Mouse (Mus musculus): Measurements from ENCODE around the gene Arhgap33.
"Not testable (repeated sequence)": the region's sequence is repeated elsewhere in the genome, so short reads cannot be mapped to it uniquely, and the experiment has no call there.

The Arhgap33 gene

DNA sequence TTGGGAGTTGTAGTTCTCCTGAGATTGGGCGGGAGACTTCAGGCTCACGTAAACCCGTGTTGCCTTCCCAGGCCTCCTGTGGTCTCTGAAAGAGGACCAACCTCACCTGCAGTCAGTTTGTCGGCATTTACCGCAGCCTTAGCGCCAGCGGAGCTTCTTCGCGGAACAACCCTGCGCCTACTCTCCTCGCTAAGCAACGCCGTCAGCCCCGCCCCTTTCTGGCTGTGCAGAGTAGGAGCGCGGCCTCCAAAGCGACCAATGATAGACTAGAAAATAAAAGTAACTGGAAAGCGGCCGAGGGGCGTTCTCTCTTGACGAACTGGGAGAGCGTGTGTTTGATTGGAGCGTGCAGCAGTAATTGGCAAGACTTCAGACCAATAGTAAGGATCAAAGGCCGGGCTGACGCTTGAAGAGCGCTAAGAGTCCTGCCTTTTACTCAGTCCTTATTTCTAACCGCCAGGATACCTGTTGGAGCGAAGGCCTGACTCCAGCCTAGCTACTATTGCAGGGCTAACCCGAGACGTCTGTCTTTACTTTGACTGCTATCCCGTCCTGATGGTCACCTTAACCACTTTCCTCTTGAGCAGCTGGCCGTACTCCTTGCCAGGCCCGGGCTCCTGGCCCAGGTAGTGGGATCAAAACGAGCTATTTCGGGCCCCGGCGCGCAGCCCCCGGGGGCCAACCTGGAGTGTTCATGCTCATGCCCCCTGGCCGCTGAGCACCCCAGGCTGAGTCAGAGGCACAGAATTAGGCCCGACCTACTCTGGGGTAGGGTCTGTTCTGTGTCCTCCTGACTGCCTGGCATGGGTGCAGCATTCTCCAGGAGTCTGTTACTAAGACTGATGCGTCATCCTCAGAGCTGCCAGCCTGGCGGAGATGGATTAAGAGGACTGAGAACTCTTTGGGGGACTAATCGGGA, 17.5 kb upstream of the Arhgap33 start, which contains the start of the genes Hspb6 and Proser3:
Gene Hspb6 (plus strand): TSS at position 77 of the 919 bp plus-strand sequence.
Gene Proser3 (minus strand): TSS at position 198 of the 919 bp plus-strand sequence.
- DNase-seq (ENCODE audit: low spot score), result peak; percentile 94

DNA sequence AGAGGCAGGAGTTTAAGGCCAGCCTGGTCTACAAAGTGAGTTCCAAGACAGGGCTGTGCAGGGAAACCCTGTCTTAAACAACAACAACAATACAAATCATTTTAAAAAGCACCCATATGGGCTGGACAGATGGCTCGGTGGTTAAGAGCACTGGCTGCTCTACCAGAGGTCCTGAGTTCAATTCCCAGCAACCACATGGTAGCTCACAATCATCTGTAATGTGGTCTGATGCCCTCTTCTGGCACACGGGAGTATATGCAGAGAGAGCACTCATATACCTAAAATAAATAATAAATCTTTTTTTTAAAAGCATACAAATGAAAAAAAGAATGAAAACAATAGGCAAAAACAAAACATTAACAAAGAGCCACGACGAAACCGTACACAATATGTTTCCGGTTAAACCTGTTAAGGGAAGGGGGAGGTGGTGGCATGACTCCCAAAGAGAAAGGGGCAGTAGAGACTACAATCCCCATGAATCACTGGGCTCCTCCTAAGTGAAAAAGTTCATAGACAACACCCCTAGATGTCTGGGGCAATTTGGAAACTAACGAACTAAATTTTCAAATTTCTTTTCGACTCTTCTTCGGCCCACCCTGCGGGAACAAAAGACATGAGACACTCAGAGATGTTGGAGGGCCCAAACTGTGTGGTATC, 16.7 kb upstream of the Arhgap33 start:
- DNase-seq (ENCODE audit: low spot score), result no peak

- DNase-seq (ENCODE audit: low spot score), result no peak
These were observed 15.7 kb upstream of the Arhgap33 start for GRCm38 (mm10) chr7:30550603-30551002.

- DNase-seq (ENCODE audit: low spot score), result no peak
These were observed 15.0 kb upstream of the Arhgap33 start for GRCm38 (mm10) chr7:30549880-30550279.

DNA sequence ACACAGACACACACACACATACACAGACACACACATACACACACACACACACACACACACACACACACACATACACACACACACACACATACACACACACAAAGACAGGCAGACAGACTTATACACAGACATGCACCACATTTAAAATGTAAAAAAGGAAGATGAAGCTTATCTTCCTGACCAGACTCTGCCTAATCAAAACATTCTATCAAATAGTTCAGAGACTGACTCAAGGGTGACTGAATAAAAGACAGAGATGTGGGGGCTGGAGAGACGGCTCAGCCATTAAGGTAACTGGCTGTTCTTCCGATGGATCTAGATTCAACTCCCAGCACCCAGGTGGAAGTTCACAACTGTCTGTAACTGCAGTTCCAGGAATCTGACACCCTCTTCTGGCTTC, 9.5 kb upstream of the Arhgap33 start:
- no peak for DNase-seq (ENCODE audit: low spot score)

- DNase-seq (ENCODE audit: low spot score), result no peak
These were observed 5.7 kb upstream of the Arhgap33 start for GRCm38 (mm10) chr7:30540572-30540971.

DNA sequence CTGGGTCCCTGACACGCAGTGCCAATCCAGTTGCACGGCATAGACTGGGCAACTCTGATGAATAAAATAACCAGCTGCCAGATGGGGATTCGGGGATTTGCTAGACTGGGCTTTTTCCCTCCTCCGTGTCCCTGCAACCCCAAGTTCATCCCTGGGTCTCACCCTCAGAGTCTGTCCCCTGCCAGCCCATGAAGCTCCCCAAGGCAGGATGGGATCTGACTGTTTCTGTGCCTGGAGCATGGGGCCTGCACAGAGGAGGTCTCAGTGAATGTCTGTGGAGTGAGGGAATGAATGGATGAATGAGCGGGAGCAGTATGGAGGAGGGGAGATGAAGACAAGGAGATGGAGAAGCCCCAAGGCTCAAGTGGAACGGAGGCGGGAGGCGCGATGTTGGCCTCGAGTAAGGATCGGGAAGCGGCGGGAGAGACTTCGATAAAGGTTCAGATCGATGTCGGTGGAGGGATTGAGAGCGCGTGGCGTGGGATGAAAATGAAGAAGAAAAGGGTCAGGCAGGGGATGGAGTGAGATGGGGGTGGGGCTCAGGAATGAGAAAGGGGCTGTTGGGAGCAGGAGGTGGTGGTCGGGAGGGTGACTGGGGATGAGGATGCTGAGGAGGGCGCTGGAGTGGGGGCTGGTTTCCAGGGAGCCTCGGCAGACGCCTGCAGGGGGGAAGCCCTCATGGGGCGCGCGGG, 773 bp downstream of the Arhgap33 start:
- DNase-seq (ENCODE audit: low spot score), result no peak

DNA sequence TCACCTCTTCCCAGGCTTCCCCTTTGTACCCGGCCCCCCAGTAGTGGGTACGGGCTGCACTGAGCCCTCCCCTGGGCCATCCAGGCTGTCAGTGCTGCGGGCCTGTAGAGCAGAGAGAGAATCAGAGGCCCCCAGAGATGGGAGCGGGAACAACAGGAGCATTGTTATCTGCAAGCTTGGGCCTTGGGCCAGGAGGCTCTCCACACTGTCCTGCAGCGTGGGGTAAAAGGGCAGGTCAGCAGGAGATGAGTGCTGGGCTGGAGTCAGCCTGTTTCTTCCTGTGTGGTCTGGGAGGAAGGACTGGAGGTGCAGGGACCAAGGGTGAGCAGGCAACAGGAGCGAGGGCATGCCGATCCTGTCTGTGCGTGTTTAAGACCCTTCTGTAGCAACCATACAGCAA, 1.9 kb downstream of the Arhgap33 start:
- no peak for DNase-seq (ENCODE audit: low spot score)

- no peak for DNase-seq (ENCODE audit: low spot score)
These were observed 3.5 kb downstream of the Arhgap33 start for GRCm38 (mm10) chr7:30531291-30531815.

GRCm38 (mm10) chr7:30526981-30527380, 7.9 kb downstream of the Arhgap33 start:
- DNase-seq (ENCODE audit: low spot score), result no peak

- no peak for DNase-seq (ENCODE audit: low spot score)
These were observed 8.5 kb downstream of the Arhgap33 start for GRCm38 (mm10) chr7:30526399-30526798.

DNA sequence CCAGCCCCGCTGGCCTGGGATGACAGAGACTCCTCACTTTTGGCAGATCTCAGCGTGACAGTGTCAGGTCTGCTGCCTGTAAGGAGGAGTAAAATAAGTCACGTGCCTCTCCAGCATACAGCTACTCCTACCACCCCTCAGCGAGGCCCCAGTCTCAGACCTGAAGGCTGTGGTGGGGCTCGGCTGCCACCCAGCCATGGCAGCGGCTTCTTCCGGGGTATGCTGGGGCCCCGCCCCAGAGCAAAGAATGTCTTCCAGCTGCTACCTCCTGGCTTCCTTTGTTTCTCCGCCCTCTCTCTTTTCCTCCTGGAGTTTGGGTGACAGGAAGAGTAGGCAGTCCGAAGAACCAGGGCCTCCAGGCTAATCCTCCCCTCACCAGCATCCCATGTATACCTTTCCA, 8.9 kb downstream of the Arhgap33 start:
- DNase-seq (ENCODE audit: low spot score), result no peak

DNA sequence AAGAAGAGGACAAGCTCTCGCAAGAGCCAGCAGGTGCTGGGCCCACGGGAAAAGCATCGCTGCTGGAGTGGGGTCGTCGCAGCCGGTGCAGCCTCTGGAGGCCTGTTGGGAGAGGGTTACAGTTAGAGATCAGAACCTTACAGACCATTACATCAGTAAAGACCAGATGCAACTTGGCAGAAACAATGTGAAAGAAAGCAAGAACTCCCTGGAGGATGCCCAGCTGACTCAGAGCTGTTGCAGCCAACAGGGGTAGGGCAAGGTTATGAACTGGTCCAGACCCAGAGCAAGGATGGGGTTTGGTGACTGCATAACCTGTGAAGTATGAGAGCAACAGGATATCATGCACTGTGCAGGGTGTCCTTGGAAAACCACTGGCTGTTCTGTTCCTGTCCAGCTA, 10.4 kb downstream of the Arhgap33 start:
- no peak for DNase-seq (ENCODE audit: low spot score)

DNA sequence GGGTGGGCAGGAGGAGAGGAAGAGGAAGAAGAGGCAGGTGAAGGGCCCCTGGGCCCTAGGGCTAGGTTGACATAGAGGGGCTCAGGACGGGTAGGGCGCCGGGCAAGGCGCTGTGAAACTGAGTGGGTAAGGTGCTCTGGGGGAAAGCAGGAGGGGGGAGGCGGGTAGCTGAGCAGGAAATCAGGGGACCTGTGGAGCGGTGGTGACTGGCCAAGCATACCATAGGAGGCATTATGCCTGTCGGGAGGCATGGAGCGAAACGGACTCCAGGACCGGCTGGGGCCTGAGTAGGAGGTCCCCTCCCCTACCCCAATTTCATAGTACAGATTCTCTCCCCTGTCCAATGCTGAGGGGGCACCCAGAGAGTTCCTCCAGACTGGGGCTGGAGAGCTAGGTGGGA, 12.0 kb downstream of the Arhgap33 start:
- no peak for DNase-seq (ENCODE audit: low spot score)

- no peak for DNase-seq (ENCODE audit: low spot score)
These were observed 14.0 kb downstream of the Arhgap33 start for GRCm38 (mm10) chr7:30520856-30521255.

- DNase-seq (ENCODE audit: low spot score), result no peak
These were observed 14.5 kb downstream of the Arhgap33 start for GRCm38 (mm10) chr7:30520396-30520795.

DNA sequence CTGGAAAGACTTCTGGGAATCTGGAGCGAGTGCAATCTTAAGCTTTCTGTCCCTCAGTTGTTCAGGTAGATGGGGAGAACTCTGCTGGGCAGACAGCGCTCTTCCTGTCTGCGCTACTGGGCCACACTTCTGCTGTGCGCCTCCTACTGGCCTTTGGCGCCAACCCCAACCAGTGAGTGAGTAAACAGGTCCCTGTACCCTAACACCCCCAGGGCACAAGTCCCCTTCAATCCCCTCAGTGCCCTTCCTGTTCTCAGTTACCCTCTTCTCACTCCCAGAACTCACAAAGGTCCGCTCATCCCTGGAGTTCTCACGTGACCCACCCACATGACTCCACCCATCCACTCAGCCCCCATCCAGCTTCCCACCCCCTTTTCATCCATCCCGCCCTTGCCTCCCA, 16.5 kb downstream of the Arhgap33 start:
- DNase-seq (ENCODE audit: low spot score), result no peak

GRCm38 (mm10) chr7:30515003-30515760, 19.7 kb downstream of the Arhgap33 start:
- no peak for DNase-seq (ENCODE audit: low spot score)

GRCm38 (mm10) chr7:30508061-30508460, 26.8 kb downstream of the Arhgap33 start:
- DNase-seq (ENCODE audit: low spot score), result no peak

GRCm38 (mm10) chr7:30501159-30501558, 33.7 kb downstream of the Arhgap33 start:
- DNase-seq (ENCODE audit: low spot score), result not testable (repeated sequence)

DNA sequence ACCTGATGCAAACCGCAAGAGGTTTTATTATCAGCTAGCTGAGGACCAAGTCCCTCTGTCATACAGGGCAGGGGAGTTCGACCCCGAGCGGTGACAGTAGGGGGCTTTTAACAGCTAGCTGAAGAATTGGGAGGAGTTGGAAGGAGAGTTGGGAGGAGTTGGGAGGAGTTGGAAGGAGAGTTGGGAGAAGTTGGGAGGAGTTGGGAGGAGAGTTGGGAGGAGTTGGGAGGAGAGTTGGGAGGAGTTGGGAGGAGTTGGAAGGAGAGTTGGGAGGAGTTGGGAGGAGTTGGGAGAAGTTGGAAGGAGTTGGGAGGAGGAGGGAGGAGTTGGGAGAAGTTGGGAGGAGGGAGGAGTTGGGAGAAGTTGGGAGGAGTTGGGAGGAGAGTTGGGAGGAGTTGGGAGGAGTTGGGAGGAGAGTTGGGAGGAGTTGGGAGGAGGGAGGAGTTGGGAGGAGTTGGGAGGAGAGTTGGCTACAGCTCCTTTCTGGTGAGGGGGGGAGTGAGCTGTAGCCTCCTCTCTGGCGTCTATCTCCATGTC, 39.3 kb downstream of the Arhgap33 start:
- not testable (repeated sequence) for DNase-seq (ENCODE audit: low spot score)

All from ovary, postnatal 36 days (tissue).